Mouse (Mus musculus) ES-Bruce4 (cell line): ENCODE measurements at regions not wholly inside any gene's neighbourhood (a gene's known extent, or its start where the extent isn't known, plus 50 kb on each side); places are given as distances from the start of the nearest gene placed in this dataset.

Experiments used
- EP300 ChIP-seq: IDR thresholded peaks from 2 replicates; pipeline ENCODE4 v1.6.1; 2011; ENCODE audit warnings: low read depth, low read length; ENCODE audit not compliant: insufficient read depth
- POLR2A ChIP-seq: IDR thresholded peaks from one replicate; pipeline ENCODE4 v1.8.1; 2011; ENCODE audit warnings: low read length; ENCODE audit not compliant: insufficient read depth

DNA sequence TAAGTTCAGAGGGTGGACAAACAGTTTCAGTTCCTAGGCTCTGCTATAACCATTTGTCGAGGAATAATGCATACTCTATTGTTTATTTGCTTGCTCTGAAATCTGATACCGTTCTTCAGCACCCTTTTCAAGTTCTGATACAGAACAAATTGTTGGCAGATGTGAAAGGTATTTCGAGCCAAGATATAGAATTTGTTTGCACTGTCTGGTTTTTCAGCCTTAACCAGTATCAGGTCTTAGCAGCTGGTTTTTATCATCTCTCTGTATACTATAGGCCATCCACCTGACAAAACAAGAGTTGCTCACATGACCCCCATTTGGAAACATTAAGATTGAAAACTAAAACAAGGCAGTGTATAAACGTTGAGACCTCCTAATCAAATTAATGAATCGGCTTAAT, 133.5 kb downstream of the Tfec start:
- TF ChIP-seq EP300 (no peak), POLR2A (no peak)
